Mouse (Mus musculus) layer of hippocampus, adult 2 months (tissue): ENCODE measurements around the gene Nat8f2. TPM values are rescaled to one million over a fixed set of nuclear protein-coding genes. Genes with fewer than 3 reads are reported as not detected.
"Not testable (repeated sequence)": the region's sequence is repeated elsewhere in the genome, so short reads cannot be mapped to it uniquely, and the experiment has no call there.

Source experiments
- DNase-seq, 2 experiments: peaks; one replicate each; pipeline ENCODE4 v3.0.0; 2022; ENCODE audit warnings: low spot score in 2 of 2
- H3K27ac ChIP-seq: fragments of 200-600 bp; 2 replicates; pipeline ENCODE4 v1.8.1; 2022
- H3K4me3 ChIP-seq: fragments of 200-600 bp; 2 replicates; pipeline ENCODE4 v1.8.1; 2022; ENCODE audit warnings: mild to moderate bottlenecking
- CTCF ChIP-seq: fragments of 200-600 bp; conservative IDR thresholded peaks from 2 replicates; pipeline ENCODE4 v1.8.1; 2022; ENCODE audit warnings: antibody characterized with exemption, mild to moderate bottlenecking, moderate library complexity
- long read RNA-seq, 2 experiments: library from polyadenylated mRNA; stranded (forward); transcript quantifications; one replicate each; pipeline ENCODE4 v2.0.0; 2021; ENCODE audit warnings: borderline mapping rate in 2 of 2
- total RNA-seq, 2 experiments: library from RNA; stranded (reverse); gene quantifications; 2 replicates each; pipeline ENCODE4 v1.2.3; 2021

Gene Nat8f2
- 1 to 10 TPM; 2.6 to 3.0 TPM for total RNA-seq
- long read RNA-seq, experiment 1, partial matches to known transcripts, result 0 of 1 reads
- long read RNA-seq, experiment 1, other reads (novel, unspliced or antisense), result 1 of 1 reads
- long read RNA-seq, experiment 2, partial matches to known transcripts, result 0 of 2 reads
- long read RNA-seq, experiment 2, other reads (novel, unspliced or antisense), result 2 of 2 reads

DNA sequence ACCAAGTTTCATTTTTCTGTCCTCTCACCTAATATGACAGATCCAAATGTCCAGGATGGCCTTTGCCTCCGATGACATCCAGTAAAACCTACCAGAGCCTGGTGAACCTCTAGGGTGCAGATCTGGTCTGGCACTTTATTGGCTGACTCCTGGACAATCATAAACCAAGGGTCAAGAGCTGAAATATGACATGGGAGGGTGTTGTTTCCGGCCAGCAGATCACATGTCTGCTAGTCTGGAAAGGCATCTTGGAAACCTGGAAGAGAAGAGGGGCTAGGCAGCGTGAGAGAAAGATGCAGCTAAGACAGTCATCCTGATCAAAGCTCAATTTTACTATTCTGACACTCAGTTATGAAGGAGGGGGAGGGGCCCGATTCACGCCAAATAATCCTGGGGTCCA lies at the start of gene Nat8f2:
Gene Nat8f2, minus strand, starts transcription at position 153 of the 400 bp plus-strand sequence.
- not testable (repeated sequence) for DNase-seq, H3K27ac ChIP-seq, H3K4me3 ChIP-seq

DNA sequence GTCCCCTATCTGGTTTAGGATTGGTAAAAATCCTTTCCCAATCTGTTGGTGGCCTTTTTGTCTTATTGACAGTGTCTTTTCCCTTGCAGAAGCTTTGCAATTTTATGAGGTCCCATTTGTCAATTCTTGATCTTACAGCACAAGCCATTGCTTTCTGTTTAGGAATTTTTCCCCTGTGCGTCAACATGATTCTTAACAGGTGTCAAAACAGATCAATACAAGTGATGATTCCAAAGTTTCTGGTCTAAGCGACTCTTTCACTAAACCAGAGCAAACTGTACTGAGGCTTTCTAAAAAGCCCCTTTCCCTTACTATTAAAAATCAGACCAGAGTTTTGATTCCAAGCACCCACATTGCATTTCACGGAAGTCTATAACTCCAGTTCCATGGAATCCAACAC lies 49.4 kb upstream of the Nat8f2 start:
- H3K4me3 ChIP-seq, H3K27ac ChIP-seq, DNase-seq: not testable (repeated sequence)

DNA sequence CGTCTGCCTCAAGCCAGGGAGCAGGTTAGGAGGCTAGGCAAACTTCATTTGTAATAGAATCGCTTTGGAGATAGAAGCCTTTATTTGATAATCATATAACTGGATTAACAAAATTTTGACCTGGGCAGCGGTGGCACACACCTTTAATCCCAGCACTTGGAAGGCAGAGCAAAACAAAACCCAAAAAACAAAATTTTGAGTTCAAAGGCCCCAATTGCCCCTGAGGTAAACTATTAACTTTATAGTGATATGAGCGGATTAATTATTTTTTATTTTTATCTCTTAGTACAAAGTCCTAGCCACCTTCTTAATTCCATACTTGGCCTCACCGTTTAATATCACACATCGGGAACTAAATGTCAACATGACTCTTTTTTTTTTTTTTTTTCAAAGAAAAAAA lies 47.6 kb upstream of the Nat8f2 start:
- Histone ChIP-seq H3K4me3 (peak overlapping the region; percentile 62), H3K27ac (peak overlapping the region; percentile 89)
- TF ChIP-seq CTCF, result no peak
- no peak for DNase-seq

DNA sequence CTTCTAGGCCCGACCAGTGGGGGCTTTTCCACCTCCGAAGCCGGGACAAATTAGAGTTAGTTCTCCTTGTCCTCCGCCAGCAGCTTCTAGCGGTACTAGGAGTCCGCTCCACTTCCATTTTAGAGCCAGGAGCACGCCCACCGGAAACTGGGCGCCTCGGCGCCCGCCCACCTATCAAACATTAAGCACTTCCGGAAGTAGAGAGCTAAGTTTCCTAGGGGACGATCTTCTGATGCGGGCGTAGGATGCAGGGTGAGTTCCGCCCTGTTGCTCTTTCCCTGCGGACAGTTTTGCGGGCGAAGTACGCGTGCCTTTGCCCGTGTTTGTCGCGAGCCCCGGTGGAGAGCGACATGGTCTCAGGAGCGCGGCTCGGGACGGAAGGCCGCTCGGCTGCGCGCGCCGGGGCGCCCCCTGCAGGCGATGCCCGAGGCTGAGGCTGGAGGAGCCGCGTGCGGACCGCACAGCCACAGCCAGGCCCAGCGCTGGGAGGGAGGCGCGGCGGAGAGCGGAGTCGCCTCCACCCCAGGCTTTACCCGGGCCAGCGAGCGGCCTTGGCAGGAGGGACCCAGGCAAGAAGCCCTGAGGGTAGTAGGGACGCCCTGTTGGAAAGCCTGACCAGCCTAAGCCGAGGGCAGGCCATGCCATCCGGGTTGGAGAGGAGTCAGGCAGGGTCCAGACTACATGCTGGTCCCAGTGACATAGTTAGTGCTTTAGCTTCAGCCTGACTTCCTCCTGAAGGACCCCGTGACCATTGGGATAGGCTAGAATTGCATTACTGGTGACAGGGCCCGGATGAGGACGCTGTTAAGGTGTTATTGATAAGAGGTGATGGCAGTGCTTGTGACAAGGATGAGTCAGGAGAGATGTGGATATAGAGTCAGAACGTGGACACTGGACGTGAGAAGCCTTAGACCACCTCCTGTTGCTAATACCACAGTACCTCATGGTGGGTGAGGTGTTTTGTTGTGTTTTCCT lies 46.9 kb upstream of the Nat8f2 start, which contains the start of gene Nat8f1:
Gene Nat8f1, minus strand, starts transcription at position 149 of the 975 bp plus-strand sequence.
- DNase-seq, result peak; percentile 83 to 87
- Histone ChIP-seq H3K4me3 (peak within 1 kb of the TSS; percentile 62), H3K27ac (peak within 1 kb of the TSS; percentile 89)
- TF ChIP-seq CTCF, result peak; percentile 82

DNA sequence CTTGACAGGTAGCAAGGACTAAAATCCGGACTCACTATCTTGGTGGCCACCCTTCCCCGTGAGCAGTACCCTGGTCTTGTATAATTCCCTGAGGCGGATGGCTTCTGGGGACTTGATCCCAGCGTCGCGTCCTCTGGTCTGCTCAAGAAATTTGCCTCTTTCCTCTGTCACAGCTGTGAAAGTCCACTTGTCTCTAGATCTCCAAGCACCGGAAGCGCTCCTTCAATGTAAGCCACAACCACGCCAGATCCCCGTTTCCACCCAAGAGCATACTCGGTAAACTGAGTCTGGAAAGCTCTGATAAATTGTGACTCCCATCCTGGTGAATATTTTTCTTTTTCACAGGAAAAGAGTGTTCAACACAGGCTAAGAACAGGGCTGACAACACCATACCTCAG lies 46.2 kb upstream of the Nat8f2 start:
- peak overlapping the region; percentile 62 for H3K4me3 ChIP-seq
- peak overlapping the region; percentile 89 for H3K27ac ChIP-seq
- DNase-seq, result no peak
- no peak for TF ChIP-seq CTCF

DNA sequence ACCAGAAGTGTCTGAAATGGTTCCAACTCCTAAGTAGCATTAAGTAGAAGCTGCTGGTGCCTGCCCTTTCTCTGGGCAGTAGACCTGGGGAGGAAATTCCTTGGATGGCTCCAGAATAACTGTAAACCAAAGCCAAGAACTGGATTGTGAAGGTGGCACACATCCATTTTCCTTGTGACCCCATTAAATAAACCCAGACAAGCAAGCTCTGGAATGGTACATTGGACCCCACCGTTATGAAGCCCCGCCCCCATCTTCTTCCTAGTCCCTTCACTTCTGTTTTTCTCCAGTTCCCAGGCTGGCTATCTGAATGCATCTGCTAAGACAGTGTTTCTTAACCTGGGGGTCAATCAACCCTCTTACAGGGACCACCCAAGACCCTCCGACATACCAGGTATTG lies 42.6 kb upstream of the Nat8f2 start, which contains the start of gene Tprkb:
Gene Tprkb, plus strand, starts transcription at position 279 of the 400 bp plus-strand sequence.
- DNase-seq, result no peak
- peak within 1 kb of the TSS; percentile 82 for H3K27ac ChIP-seq
- TF ChIP-seq CTCF, result no peak
- H3K4me3 ChIP-seq, result peak within 1 kb of the TSS; percentile 6

DNA sequence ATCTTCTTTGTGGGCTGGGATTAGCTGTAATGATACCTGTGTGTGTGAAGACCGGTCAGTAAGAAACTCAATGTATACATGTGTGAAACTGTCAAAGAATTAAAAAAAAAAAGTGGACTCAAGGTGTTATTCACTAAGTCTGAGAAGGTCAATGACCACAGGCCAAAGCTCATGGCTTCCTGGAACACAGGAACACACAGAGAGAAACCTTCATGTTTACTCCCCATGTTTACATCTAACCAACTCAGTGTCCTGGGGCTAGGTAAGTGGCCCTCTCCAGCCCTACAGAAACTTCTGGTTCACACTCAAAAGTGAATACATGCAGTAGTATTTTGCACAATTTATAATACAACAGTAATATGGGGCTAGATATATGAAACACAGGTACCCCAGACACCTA lies 40.7 kb upstream of the Nat8f2 start:
- Histone ChIP-seq H3K27ac (peak overlapping the region; percentile 94; the same call in 1 of the 2 replicates), H3K4me3 (no peak overlapping the region)
- TF ChIP-seq CTCF, result no peak
- DNase-seq, result no peak

DNA sequence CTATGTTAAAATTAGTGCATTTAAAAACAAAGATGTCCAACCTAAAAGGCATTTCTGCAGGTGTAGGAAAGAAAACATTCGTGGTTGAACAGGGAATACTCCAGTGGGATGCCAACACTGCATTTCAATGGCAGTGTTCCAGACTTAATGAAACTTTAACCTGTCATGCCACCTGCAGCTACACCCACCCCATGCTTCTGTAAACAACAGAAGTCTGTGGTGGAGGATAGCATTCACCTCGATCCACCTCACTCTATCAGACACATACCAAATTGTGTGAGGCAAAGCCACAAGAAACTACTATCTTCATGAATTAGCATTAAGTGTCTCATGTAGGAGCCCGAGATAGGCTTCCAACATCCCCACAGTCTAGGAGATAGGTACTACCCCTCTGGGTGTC lies 39.4 kb upstream of the Nat8f2 start:
- no peak for TF ChIP-seq CTCF
- no peak for DNase-seq
- Histone ChIP-seq H3K27ac (peak overlapping the region; percentile 94), H3K4me3 (no peak overlapping the region)

DNA sequence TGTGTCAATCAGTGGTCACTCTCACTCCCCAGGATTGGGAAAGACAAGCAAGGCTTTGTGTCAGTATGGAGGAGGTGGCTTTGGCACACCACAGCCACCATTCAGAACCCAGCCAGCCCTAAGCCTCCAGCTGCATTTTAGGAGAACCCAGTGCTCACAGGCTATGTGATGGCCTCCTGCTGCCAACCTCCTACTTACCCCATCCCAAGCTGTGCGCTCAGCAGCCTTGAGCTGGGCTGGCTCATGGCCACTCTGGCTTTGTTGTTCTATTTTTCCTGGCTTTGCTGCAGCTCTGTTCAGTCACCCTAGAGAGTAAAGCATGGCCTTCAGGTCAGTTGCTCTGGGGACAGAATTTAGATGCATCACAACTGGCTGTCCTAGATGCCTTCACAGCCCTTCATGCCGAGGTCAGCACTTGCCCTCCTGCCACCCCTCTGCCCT lies 38.0 kb upstream of the Nat8f2 start:
- peak; percentile 58 to 82 for DNase-seq
- peak overlapping the region; percentile 94 for H3K27ac ChIP-seq
- not testable (repeated sequence) for H3K4me3 ChIP-seq

DNA sequence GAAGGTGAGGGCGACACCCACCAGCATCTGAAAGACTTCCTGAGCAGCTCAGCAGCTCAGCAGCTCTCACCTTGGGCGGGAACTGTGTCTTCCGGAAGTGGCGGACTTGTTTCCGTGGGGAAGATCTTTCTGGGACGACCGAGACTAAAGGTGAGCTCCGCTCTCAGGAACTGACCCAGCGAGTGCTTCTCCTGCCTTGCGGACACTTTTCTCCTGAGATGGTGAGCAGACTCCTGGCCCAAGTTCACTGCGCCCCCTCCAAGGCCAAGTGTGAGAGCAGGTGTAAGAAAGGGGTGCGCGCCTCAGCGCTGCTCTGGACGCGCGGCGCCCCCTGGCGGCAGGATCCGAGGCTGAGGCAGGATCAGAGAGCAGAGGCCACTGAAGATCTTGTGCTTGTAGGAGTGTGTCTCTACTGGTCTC lies 35.7 kb upstream of the Nat8f2 start, which contains the start of gene Nat8f4:
Gene Nat8f4, minus strand, starts transcription at position 243 of the 420 bp plus-strand sequence.
- peak; percentile 88 for TF ChIP-seq CTCF
- H3K4me3 ChIP-seq, result peak within 1 kb of the TSS; percentile 54
- peak within 1 kb of the TSS; percentile 94 for H3K27ac ChIP-seq
- peak; percentile 78 to 83 for DNase-seq

DNA sequence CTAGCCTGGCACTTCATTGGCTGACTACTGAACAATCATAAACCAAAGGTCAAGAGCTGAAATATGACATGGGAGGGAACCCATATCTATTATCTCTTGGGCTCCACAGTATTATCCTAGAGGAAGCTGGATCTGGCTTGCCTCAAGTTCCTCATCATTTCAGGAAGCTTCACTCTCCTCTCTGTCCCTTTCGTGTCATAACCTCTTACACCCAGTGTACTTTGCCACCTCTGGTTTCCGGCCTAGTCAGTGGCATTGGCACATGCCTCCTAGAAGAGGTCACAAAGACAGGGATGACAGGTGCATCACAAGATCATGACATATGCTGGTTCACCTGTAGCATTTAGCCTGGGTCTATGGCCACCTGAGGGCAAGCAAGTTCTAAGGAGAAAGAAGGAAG lies 33.3 kb upstream of the Nat8f2 start:
- Histone ChIP-seq H3K4me3 (no peak overlapping the region), H3K27ac (no peak overlapping the region)
- no peak for TF ChIP-seq CTCF
- DNase-seq, result no peak

DNA sequence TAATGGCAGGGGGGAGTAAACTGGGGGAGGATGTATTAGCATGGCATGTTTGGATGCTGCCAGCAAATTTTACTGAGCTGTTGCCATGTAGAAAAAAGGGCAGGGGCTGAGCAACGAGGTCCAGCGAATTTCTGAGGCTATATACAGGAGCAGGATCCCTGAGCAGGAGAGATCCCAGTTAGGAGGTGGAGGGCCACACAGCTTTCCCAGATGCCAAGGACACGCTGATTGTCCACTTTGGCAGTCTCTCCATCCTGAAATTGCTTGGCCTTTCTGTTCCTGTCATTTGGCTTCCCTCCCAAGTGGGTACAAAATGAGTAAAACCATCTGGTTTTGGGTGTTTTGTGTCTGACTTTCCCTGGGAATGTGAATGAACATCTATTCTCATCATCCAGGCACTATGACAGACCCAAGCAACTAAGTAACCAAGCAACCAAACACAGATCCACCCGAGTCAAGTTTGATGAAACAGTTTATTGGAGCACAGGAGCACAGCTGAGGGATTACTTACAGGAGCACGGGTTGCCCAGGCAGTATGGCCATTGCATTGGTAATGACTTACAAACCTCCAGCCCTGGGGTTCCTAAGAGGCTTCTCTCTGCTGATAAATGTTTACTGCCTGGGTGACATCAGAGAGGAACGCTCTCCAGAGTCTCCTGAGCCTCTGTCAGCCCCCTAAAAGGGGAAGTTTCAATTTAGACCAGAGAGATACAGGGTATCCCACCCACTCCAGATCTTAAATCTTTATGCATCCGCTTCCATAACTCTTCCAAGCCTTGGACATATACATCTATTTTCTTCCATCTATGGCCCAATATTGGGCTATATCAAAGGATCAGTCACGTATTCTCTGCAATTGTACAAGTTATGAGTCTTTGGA lies 29.9 kb upstream of the Nat8f2 start:
- H3K4me3 ChIP-seq, DNase-seq: not testable (repeated sequence)
- peak overlapping the region; percentile 4; the same call in 1 of the 2 replicates for H3K27ac ChIP-seq
